Mouse (Mus musculus) right cerebral cortex, adult 2 months (tissue): Measurements from ENCODE around the gene Pwp1.
"Not testable (repeated sequence)": the region's sequence is repeated elsewhere in the genome, so short reads cannot be mapped to it uniquely, and the experiment has no call there.

Source experiments
- DNase-seq, 2 experiments: peaks; one replicate each; pipeline ENCODE4 v3.0.0; 2021 to 2022; ENCODE audit warnings: low spot score in 2 of 2

Pwp1 gene

GRCm38 (mm10) chr10:85829085-85829853 lies at the start of gene Pwp1:
TSS of gene Pwp1 (plus strand) at chr10:85829494.
- peak; percentile 7 to 16 for DNase-seq

GRCm38 (mm10) chr10:85822143-85822696 lies 7.1 kb upstream of the Pwp1 start:
- not testable (repeated sequence) for DNase-seq

GRCm38 (mm10) chr10:85823752-85824151 lies 5.5 kb upstream of the Pwp1 start:
- not testable (repeated sequence) for DNase-seq

GRCm38 (mm10) chr10:85828722-85829084 lies 591 bp upstream of the Pwp1 start:
- DNase-seq = not testable (repeated sequence)

GRCm38 (mm10) chr10:85846105-85846862 lies 17.0 kb downstream of the Pwp1 start:
- no peak for DNase-seq

GRCm38 (mm10) chr10:85871698-85872478 lies 42.6 kb downstream of the Pwp1 start:
- DNase-seq = peak; percentile 91 to 93

- no peak for DNase-seq
These were observed 43.1 kb downstream of the Pwp1 start for GRCm38 (mm10) chr10:85872479-85872773.

GRCm38 (mm10) chr10:85873861-85874544 lies 44.7 kb downstream of the Pwp1 start:
- DNase-seq = no peak

- no peak for DNase-seq
These were observed 46.5 kb downstream of the Pwp1 start for GRCm38 (mm10) chr10:85875812-85876211.

- DNase-seq = no peak
These were observed 50.7 kb downstream of the Pwp1 start for GRCm38 (mm10) chr10:85879886-85880486.

- DNase-seq = peak; percentile 98
These were observed 87.4 kb downstream of the Pwp1 start, which contains the start of gene Prdm4 for GRCm38 (mm10) chr10:85916498-85917309. TSS of gene Prdm4 (minus strand) at chr10:85917142.

GRCm38 (mm10) chr10:85927676-85928445 lies 98.6 kb downstream of the Pwp1 start, which contains the start of gene Ascl4:
TSS of gene Ascl4 (plus strand) at chr10:85927681.
- DNase-seq = peak; percentile 23 to 27

GRCm38 (mm10) chr10:85928499-85929207 lies 99.4 kb downstream of the Pwp1 start:
- peak; percentile 80 for DNase-seq

GRCm38 (mm10) chr10:85929208-85929591 lies 99.9 kb downstream of the Pwp1 start:
- DNase-seq = peak in 1 of 2 experiments; percentile 10

- DNase-seq = no peak
These were observed 100.7 kb downstream of the Pwp1 start for GRCm38 (mm10) chr10:85929962-85930361.

- no peak for DNase-seq
These were observed 107.1 kb downstream of the Pwp1 start for GRCm38 (mm10) chr10:85936280-85936965.
